Mouse (Mus musculus): ENCODE data around the gene H2al1a.

DNA sequence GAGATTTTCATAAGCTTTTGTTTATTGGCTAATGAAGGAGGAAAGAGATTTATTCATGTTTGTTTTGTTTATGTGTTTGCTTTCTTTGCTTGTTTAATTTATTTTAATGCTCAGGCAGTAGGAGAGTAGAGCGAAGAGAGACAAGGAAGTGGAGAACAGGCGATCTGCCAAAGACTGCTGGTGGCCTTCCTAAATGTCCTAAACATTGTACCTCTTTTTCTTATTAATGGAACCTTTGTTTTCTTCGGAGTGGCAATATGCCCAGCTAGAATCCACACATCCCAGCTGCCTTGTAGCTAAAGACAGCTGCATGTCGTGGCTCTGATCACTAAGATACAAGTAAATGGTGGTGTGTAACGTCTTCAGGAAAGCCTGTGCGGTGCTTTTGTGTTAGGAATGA is 22.0 kb upstream of the H2al1a start:
- TF ChIP-seq POLR2A (IDR thresholded peaks at IDR 0.05; ENCODE audit: low read depth, low read length), result no peak
- TF ChIP-seq CTCF (IDR thresholded peaks at IDR 0.05; ENCODE audit: borderline replicate concordance, insufficient read depth, low read length), result no peak

Data from embryonic fibroblast, embryonic 13.5 days (primary cell).